Mouse (Mus musculus) layer of hippocampus, postnatal 10 days (tissue): ENCODE results near the gene Klhl32. TPM values are rescaled to one million over a fixed set of nuclear protein-coding genes. Genes with fewer than 3 reads are reported as not detected.
"Not testable (repeated sequence)": the region's sequence is repeated elsewhere in the genome, so short reads cannot be mapped to it uniquely, and the experiment has no call there.

Source experiments
- DNase-seq, 2 experiments: peaks; one replicate each; pipeline ENCODE4 v3.0.0; 2021; ENCODE audit warnings: low spot score in 2 of 2
- long read RNA-seq: library from polyadenylated mRNA; stranded (forward); transcript quantifications from one replicate; pipeline ENCODE4 v2.0.0, GENCODE M21; 2023
- total RNA-seq, 2 experiments: library from RNA; stranded (reverse); gene quantifications; 2 replicates each; pipeline ENCODE4 v1.2.3; 2021

Klhl32 gene
- 10 to 100 TPM; 20.3 to 22.4 TPM for total RNA-seq
- long read RNA-seq, full-length matches to known transcripts: 2 of 10 reads
- long read RNA-seq, partial matches to known transcripts: 1 of 10 reads
- long read RNA-seq, other reads (novel, unspliced or antisense): 7 of 10 reads

DNA sequence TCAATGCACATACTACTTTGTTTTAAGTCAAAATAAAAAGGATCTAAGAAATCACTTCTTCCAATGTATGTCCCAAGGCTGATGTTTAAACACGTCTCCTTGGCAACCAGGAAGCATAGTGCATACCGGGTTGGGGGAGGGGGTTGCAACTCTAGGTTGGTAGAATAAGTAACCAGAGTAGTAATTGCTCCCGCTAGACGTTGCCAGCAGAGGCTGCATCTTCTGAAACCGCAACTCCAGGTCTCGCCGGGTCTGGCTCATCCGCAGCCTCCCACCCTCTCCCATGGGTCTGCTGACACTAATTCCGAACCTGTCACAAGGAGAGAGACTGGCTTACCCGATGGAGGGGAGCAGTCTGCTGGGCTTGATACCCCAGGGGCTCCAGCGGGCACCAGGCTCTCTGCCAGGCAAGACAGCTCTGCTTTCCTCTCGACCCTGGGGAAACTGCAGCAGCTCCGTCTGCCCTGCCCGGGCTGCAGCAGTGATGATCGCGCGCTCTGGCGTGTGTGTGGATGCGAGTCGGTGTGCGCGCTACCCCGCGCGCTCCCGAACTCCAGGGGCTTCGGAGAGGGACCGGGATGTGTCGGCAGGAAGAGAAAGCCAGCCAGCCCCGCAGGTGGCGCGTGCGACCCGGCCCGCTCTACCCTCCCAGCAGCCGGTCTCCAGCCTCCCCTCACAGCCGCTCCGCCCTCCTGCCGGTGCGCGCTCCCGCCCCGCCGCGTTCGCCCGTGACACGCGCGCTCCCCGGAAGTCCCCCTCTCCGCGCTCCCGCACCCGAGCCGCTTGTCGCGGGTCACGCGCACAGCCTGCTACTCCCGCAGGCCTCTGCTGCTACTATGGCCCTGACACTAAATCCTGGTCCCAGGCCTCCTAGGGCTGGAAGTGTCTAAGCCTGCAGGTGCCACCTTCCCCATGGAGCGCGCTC lies at the start of gene Klhl32:
Gene Klhl32, minus strand, starts transcription at position 724 of the 925 bp plus-strand sequence.
- DNase-seq: peak; percentile 84 to 90

DNA sequence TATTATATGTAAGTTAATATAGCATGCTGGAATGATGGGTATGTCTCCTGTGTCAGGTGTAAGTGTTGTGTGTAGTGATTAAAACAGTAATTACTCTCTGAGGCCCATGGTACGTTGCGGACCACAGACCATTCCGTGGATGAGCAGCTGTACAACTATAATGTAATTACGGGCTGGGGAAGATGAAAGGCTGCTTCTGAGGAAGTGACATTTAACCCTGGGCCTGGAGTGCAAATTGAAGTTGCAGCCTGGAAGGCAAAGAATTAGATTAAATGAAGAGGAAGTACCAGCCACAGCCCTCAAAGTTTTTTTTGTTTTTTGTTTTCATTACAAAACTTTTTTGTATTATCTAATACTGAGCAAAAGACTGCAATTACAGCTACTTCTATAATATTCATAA lies 48.2 kb upstream of the Klhl32 start:
- DNase-seq: no peak

DNA sequence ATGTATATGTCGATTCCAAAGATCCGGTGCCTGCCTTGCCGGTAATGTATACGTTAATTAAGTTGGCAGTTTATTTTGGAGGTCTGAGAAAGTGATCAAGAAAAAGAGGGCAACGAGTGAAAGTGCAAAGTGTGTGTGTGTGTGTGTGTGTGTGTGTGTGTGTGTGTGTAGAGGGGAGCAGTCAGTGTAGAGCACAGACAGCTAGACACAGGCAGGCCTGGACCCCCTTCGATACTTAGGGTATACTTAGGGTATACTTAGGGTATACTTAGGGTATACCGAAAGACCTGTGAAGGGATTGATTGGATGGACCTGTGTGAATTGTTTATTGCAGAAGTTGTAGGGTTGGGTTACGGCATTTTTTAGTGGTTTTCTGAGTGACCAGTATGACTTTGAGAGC lies 47.7 kb upstream of the Klhl32 start:
- DNase-seq: no peak

DNA sequence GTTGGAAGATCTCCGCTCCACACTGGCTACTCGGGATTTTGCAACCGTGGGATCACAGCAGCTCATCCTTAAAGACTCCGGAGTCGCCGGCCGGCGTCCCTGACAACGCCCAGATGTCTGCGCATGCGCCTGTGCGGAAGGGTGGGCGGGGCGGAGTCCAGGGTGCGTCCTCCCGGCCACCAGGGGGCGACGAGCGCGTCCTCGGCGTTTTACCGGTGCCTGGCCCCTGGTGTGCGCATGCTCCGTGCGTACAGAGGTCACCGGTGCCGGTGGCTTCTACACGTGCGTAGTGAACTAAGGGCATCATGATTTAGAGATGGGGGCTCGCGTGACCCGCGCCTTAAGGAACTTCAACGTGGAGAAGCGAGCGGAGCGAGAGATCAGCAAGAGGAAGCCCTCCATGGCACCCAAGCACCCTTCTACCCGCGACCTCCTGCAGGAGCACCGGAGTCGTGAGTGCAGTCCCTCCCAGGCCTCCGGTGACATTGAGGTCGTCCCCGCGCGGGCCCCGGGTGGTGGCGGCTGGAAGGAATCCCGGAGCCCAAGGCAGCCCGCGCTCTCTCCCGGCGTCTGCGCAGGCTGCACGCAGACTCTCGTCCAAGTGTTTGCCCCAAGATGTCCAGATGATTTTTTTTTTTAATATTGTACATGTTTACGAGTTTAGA lies 47.1 kb upstream of the Klhl32 start, which contains the start of gene Ndufaf4:
Gene Ndufaf4, plus strand, starts transcription at position 233 of the 665 bp plus-strand sequence.
- peak; percentile 99 to 100 for DNase-seq

DNA sequence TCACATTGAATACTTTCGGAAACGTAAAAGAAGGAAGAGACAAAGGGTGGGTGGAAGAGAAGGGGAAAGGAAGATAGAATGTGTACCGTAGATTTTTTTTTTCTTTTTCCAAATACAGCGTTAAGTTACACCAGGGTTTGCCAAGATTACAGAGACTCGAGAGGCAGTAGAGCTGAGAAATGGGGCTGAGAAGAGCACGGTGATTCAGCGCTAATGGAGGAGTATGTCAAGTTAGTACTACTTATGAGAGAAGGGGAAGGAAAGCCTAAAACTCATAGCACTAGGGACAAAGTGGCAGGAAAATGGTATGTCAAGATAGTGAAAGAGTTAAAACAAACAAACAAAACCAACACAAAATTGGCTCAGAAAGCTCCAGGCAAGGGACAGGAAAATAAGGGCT lies 46.4 kb upstream of the Klhl32 start:
- DNase-seq: no peak

DNA sequence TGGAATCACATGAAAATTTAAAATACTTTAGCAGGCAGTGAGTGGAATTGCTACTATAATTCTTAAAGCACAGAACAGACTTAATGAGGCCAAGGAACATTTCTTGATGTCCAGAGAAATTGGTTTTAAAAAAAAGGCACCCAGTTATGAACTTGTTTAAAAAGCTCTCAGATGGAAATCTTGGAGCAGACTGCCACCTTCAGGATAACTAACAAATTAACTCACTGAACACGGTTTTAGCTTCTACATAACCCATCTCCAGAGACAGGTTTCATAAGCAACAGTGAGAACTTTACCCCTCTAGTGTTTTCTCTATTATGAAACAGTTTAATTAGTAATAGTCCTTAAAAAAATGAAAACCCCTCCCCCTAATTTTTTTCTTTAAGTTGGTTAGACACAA lies 45.9 kb upstream of the Klhl32 start:
- peak in 1 of 2 experiments; percentile 37 for DNase-seq

DNA sequence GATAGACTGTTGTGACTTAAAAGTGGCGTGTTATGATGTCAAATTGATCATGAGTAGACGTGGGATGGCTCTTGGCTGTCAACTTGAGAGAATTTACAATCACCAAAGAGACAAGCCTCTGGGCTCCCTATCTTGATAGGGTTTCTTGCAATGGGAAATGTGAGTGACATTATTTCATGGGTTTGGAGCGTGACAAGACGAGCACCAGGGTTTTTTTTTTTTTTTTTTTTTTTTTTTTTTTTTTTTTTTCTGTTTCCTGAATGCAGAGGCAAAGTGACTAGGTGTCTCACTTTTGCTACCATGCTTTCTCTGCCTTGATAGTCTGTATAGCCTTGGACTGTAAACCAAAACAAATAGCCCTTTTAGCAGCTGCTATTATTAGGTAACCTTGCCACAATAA lies 43.7 kb upstream of the Klhl32 start:
- DNase-seq: no peak

DNA sequence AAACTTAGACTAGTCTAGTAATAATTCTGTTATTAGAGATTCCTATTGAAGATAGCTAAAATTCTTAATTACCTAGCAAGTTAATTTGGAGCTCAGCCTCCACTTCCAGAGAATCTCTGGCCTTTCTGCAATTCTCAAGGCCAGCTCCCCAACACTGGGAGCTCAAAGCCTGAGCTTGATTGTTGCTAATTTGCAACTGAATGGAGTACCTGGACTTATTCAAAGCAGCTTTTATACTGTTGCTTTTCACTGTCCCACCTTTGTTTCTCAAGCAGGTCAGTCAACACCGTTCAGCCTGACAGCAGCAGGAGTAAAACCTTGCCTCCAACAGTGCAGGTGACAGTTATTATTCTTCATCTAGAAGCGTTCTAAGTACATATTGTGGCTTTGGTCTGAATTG lies 41.4 kb upstream of the Klhl32 start:
- DNase-seq: not testable (repeated sequence)

DNA sequence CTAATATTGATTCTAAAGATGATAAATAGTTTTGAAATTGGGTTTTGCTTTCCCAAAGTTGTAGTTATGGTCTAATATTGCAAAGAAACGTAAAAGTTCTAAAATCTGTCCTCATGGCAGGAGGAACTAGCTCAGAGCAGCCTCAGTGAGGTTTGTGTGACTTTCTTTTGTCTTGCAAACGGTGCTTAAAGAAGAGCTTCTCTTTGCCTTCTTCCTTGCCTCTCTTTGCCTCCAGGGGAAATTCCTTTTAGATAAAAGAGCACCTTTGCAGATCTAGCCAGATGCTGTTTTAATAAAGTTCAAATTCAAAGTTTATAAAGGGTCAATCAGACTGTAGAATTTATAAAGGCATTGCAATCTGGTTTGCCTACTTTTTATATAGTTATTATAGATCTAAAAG lies 38.5 kb upstream of the Klhl32 start:
- not testable (repeated sequence) for DNase-seq

DNA sequence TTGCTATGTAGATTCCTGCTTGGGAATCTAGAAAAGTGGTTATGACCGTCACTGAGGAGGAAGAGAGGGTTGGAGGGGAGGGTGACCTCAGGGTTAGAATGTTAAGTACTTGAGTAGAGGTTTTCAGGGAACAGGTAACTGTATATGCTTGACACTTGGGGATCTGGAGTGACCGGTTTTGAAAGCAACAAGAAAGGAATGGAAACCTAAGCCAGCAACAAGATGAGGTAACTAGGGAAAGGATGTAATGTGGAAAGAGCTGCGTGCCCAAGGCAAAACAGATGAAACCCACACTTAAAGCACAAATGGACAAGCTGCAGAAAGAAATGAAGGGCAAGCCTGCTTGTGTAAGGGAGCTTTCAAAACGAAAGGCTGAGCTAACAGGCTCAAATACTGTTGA lies 18.3 kb upstream of the Klhl32 start:
- DNase-seq: no peak

DNA sequence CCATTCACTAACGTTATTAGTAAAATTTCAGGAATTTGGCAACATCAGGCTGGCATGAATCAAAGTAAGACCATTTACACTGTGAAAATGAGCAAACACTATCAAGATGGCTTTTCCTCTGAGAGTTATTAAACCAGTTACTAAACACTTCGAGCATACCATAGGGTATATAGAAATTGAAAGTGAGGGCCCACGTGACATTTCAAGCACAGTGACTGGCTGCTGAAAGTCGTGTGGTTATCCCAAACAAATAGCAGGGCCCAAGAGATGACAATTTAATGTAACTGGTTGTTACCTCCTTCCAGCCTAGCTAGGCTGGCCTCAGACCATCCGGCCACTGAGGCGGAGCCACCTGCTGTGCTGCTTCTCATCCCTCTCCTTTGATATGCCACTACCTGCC lies 14.8 kb upstream of the Klhl32 start:
- DNase-seq: no peak

DNA sequence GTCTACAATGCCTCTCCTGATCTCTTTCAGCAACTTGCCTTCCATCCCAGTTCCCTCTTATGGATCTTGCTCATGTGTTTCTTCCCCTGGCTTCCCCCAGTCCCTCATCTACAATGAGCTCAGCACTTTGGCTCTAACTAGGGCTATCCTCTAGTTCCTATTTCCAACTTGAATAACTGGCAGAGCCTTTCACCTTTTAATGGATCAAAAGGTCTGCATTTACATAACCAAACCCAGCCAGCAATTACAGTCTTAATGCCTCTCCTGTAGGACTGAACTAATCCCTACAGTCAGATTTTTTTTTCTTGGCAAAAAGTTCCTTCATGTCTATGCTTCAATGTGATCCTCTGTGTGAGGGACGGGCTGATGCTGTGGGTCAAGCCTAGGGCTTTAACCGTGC lies 3.5 kb downstream of the Klhl32 start:
- DNase-seq: no peak

DNA sequence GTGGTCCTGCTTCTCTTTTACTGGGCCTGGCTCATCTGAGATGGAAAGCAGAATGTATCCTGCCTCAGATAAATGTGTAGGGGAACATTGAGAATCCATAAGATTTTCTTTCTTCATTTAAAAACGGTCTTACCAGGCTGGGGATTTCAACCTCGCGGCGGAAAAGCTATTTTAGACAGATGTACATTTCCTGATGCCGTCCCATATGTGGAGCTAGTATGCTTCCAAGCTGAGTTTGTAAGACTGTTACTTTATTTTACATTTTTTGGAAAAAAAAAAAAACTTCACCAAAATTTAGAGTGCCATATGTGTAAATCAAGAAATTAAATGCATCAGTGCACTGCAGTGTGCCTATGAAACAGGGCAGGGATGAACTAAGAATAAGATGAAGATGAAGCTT lies 5.4 kb downstream of the Klhl32 start:
- no peak for DNase-seq

DNA sequence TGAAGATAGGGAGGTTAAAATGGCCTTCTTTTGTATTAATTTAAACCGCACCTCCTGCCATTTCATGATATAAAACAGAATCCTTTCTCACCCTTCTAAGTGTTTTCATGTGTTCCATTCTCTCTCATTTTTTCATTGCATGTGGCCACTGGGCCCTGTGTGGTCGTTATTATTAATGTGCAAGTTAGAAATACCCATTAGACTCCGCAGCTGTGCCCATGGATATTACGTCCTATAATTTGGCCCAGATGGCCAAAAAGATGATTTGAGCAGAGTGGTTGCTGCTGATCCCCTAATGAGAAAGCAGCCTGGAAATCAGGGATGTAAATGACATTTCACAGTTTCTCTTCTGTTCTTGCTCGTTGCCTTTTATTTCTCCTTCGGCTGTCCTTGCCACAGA lies 12.4 kb downstream of the Klhl32 start:
- no peak for DNase-seq

DNA sequence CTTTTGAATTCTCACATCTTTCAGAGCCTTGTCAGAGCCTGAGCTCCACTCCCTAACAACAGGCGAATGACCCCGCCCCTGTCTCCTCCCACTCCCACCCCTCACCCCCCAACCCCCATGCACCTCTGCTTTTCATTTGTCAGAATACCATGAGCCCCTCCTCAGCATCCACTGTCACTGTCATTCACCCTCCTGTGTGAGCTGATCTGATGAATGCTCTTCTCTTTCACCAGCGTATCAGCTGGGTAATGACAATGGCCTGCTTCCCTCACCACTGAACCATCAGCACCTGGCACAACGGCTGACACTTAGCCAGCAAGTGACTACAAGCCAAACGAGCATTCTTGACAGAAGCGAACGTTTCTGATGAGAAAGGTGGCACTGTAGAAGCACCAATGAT lies 15.4 kb downstream of the Klhl32 start:
- no peak for DNase-seq

DNA sequence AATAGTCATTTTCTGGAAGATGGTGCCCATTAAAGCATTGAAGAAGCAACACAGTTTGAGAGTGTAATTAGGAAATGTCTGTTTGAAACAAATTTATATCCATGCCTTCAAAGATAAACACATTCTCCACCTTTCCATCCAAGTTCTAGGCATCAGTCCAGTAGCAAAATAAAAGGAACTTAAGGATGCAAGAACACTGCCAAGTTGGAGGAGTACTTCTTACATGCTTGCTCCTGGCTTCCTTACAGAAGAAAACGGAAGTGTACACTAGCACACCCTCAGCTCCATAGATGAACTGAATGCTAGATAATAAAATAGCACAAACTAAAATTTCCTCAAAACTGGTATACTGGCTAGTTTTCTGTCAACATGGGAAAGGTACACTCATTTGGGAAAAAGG lies 42.6 kb downstream of the Klhl32 start:
- DNase-seq: no peak

DNA sequence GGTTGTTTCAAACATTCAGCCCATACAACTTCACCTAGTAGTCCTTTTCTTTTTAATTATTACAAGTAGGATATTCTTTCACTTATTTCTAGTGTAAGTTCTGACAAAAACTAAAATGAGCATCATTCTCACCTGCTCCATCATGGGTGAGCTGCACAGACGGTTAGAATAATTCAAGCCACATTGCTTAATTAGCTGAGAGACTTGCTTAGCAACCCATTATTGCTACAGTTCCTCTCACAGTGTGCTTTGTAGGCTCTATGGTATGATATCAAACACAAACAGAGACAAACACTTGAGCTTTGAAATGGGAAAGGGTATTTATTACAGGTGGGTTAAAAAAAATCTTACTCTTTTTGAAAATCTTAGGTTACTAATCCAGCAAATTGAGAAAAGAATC lies 49.0 kb downstream of the Klhl32 start:
- no peak for DNase-seq

DNA sequence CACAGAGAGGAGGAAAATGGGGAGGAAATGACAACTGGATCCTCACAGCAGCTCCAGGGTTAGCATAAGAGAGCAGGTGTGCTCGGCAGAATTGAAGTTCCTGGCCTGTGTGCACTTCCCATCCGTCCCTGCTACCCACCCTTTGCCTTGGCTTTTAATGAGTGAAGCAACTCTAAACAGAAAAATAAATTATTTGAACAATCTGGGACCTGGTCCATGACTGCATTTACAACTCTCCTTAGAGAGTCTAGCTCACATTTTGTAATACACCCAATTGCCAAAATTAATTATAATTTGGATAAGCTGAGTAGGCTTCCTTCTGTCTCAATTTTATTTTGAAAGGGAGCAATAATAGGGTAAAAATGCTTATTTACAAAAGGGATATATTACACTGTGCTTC lies 49.6 kb downstream of the Klhl32 start:
- no peak for DNase-seq

DNA sequence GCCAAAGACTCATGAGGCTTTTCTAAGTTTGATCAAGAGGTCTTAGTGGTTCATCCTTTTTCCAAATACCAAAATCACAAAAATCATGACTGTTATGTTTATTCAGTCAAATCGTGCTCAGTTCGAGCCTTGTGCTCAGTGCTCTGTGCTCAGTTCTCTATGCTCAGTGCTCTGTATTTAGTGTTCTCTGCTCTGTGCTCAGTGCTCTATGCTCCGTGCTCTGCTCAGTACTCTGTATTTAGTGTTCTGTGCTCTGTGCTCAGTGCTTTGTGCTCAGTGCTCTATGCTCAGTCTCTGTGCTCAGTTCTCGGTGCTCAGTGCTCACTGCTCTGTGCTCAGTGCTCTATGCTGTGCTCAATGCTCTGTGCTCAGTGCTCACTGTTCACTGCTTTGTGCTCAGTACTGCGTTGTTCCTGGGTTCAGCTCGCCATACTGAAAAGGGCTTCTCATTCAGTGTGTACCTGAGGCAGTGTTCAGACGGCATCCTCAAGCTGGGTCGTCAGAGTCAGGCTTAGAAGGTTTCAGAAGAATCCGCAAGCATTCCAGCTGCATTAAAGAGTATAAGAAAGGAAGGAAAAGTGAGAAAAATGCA lies 50.5 kb downstream of the Klhl32 start:
- no peak for DNase-seq

DNA sequence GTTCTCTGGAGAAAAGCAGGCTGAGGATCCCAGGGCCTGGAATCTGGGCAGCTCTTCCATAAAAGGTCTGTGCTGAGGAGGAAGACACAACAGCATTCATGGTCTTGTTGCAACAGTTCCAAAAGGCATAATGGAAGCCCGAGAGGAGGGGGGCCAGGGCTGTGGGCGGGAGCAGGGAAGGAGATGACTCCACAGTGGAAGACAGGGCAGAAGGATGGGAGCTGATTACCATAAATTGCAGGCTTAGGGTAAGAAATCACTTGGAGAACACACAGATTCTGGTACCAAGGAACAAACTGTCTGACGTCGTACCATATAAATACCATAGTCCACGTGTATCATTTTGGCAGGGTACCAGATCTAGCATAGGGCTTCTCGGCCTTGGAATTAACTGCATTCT lies 51.9 kb downstream of the Klhl32 start:
- DNase-seq: peak in 1 of 2 experiments; percentile 26

DNA sequence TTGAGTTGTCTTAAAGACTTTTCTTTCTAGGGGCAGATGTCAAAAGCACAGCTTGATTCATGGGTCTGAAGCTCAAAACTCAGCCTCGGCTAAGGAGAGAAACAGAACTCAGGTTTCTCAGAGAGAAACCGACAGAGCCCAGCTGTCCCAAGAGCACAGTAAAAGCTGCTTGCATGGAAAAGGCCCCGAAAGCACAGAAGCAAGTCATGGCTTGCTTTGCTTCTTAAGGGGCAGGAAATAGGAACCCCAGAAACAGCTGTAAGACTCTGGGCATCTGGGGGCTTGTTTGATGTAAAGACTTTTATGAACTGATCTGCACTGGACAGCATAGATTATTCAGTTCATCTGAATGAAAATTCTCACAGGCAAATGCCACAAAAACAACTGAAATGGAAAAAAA lies 53.1 kb downstream of the Klhl32 start:
- no peak for DNase-seq

DNA sequence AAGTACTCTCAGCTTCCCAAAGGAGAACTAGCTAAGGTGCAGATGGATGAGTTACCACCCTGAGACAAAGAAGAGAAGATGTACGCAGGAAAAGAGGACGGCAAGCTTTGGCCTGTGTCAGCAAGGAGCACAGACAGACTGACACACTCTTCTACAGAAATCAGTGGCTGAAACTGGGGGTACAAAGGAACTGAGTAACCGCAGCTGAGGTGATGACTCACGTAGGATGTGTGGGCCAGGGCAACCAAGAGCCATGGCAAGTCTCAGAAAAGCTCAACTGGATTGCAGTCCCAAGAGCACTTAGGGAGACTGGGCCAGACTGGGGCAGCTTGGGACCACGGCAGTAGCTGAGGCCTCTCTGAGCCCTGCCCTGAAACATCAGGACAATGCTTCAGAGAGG lies 53.6 kb downstream of the Klhl32 start:
- no peak for DNase-seq
